Comparison of ENCODE assay signal across 9 mouse cellular contexts in the genomic region with DNA sequence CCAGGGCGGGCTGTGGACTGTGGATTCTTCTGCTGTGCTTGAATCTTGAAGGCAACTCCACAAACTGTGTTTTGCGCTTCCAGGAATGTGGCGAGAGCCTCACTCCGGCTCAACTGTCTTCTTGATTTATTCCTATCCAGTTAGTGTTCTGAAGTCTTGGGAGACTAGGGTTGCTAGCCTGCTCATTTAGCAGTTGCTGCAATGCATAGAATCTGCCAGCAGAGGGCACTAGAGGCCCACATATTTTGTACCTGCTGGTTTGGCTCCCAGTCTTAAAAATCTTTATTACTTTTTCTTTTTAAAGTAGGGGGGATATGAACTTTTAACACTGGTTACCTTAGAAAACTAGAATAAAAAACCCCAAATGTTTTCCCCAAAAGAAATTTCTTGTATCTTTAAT.
DNase-seq lines count a peak whose midpoint lies in the region; ATAC-seq and TF ChIP-seq lines count a peak whose summit lies in the region.
"Had no signal": no experiment of that assay in that cellular context is flagged by ENCODE, and none has a peak within 500 bp of the region (broad histone marks: within the 10 kb centered on the region; RNA-seq: fewer than 3 reads in every experiment).

No protein-coding gene starts in this region.

- H3K27ac ChIP-seq in embryonic facial prominence, embryonic 10.5 days (replicated peaks) = no peak overlapping the region
- H3K27ac ChIP-seq in small intestine, adult 2 months (ENCODE audit: insufficient read depth, low read depth, low read length) = no peak overlapping the region
- H3K27ac ChIP-seq: liver, embryonic 13.5 days had no signal

- DNase-seq in G1E (ENCODE audit: low spot score) = peak; percentile 5
- peak; percentile 79 for DNase-seq in adrenal gland, postnatal 25 days
- peak; percentile 72 for DNase-seq in embryonic facial prominence, embryonic 10.5 days (ENCODE audit: low spot score)
- peak; percentile 83 for DNase-seq in heart, postnatal 4 days
- DNase-seq in layer of hippocampus, adult 9-11 months = peak; percentile 37
- DNase-seq: liver, embryonic 13.5 days had no signal

- no peak overlapping the region for H3K4me3 ChIP-seq in G1E (ENCODE audit: low read depth, low read length)
- no peak overlapping the region for H3K4me3 ChIP-seq in embryonic facial prominence, embryonic 10.5 days
- no peak overlapping the region for H3K4me3 ChIP-seq in small intestine, adult 2 months (ENCODE audit: low read depth, low read length)
- H3K4me3 ChIP-seq: liver, embryonic 13.5 days had no signal

- 43% methylated on average over 4 of the region's 4 CpGs for WGBS in embryonic facial prominence, embryonic 10.5 days
- 26% methylated on average over 4 of the region's 4 CpGs for WGBS in small intestine, adult 2 months

- TF ChIP-seq CTCF in G1E (IDR thresholded peaks at IDR 0.05; ENCODE audit: low read depth, low read length) = peak; percentile 75
- TF ChIP-seq CTCF in small intestine, adult 2 months (IDR thresholded peaks at IDR 0.05; ENCODE audit: extremely low read depth, insufficient read length, insufficient replicate concordance, low read depth, low read length) = peak; percentile 63; the same call in 1 of the 2 replicates

- H3K4me1 ChIP-seq in G1E (ENCODE audit: insufficient read depth, low read depth, low read length) = no peaks in the 10 kb centered on the region
- H3K4me1 ChIP-seq in embryonic facial prominence, embryonic 10.5 days = 0 out of 2 replicates have a peak, but pooled peaks cover 4% of the 10 kb centered on the region
- H3K4me1 ChIP-seq in small intestine, adult 2 months (ENCODE audit: control insufficient read depth, insufficient read depth, insufficient read length, low read length) = no peaks in the 10 kb centered on the region
- H3K4me1 ChIP-seq: liver, embryonic 13.5 days had no signal

- peaks cover 4% of the 10 kb centered on the region; the same call in 1 of the 2 replicates for H3K9me3 ChIP-seq in G1E (replicated peaks)
- H3K9me3 ChIP-seq in embryonic facial prominence, embryonic 10.5 days = no peaks in the 10 kb centered on the region
- H3K9me3 ChIP-seq: liver, embryonic 13.5 days had no signal

- no peaks in the 10 kb centered on the region for H3K36me3 ChIP-seq in G1E (replicated peaks)
- H3K36me3 ChIP-seq in embryonic facial prominence, embryonic 10.5 days (replicated peaks) = no peaks in the 10 kb centered on the region
- no peaks in the 10 kb centered on the region for H3K36me3 ChIP-seq in small intestine, adult 2 months (ENCODE audit: control insufficient read depth, insufficient read depth, low read length)
- H3K36me3 ChIP-seq: liver, embryonic 13.5 days had no signal

- no peaks in the 10 kb centered on the region for H3K27me3 ChIP-seq in G1E (ENCODE audit: insufficient read depth, low read length)
- H3K27me3 ChIP-seq in embryonic facial prominence, embryonic 10.5 days (replicated peaks; ENCODE audit: low read depth, poor library complexity, severe bottlenecking) = no peaks in the 10 kb centered on the region
- H3K27me3 ChIP-seq in small intestine, adult 2 months (ENCODE audit: control insufficient read depth, insufficient read depth, low read length) = no peaks in the 10 kb centered on the region
- H3K27me3 ChIP-seq: liver, embryonic 13.5 days had no signal

- TF ChIP-seq POLR2A in small intestine, adult 2 months (IDR thresholded peaks at IDR 0.05; ENCODE audit: low read depth, low read length) = no peak

- no peak for ATAC-seq in G1E (ENCODE audit: extremely low read depth, insufficient number of reproducible peaks, low FRiP score, poor library complexity, severe bottlenecking)
- peak; percentile 79 for ATAC-seq in megakaryocyte progenitor cell, adult 5-6 weeks (replicated peaks; ENCODE audit: poor library complexity)
- ATAC-seq in erythroid progenitor cell, adult 5-6 weeks (replicated peaks; ENCODE audit: low FRiP score, poor library complexity, severe bottlenecking) = no peak; the same call in 1 of the 2 replicates

Comparison
In these comparisons a context has a peak if more than half of its experiments do, and no peak if none do; other contexts are left out.
1. DNase-seq: peak in every context shown above with its lines; median percentile 83 in heart, postnatal 4 days; 79 in adrenal gland, postnatal 25 days; 72 in embryonic facial prominence, embryonic 10.5 days; 37 in layer of hippocampus, adult 9-11 months; 5 in G1E.